Mouse (Mus musculus): ENCODE data around the gene Zfp148. TPM values are rescaled to one million over a fixed set of nuclear protein-coding genes. Genes with fewer than 3 reads are reported as not detected.

Gene Zfp148
- polyA plus RNA-seq, 1 experiment from 2014 or later, result 30.3 TPM

- no peaks in the 10 kb centered on the region for H3K4me1 ChIP-seq (ENCODE audit: insufficient read depth, low read depth, low read length)
- DNase-seq (ENCODE audit: low spot score), result no peak
- TF ChIP-seq EP300 (IDR thresholded peaks at IDR 0.05), result no peak
- no peak for TF ChIP-seq CTCF (IDR thresholded peaks at IDR 0.05)
- H3K27ac ChIP-seq (ENCODE audit: low read length), result no peak overlapping the region
- H3K27me3 ChIP-seq (replicated peaks; ENCODE audit: insufficient read depth, low read length), result no peaks in the 10 kb centered on the region
- no peak overlapping the region for H3K4me2 ChIP-seq (replicated peaks; ENCODE audit: low read depth, low read length)
- WGBS, result 82% methylated on average over 6 of the region's 6 CpGs
- H3K36me3 ChIP-seq (ENCODE audit: insufficient read depth, low read length), result 0 out of 2 replicates have a peak, but pooled peaks cover under 1% of the 10 kb centered on the region
- no peak overlapping the region for H3K9ac ChIP-seq (replicated peaks; ENCODE audit: low read depth)
- no peak for ATAC-seq
- H3K9me3 ChIP-seq (ENCODE audit: low read length), result no peaks in the 10 kb centered on the region
- H3K4me3 ChIP-seq (ENCODE audit: low read depth, low read length), result no peak overlapping the region
Observed at GRCm38 (mm10) chr16:33441065-33441464, 60.4 kb downstream of the Zfp148 start.

GRCm38 (mm10) chr16:33446830-33447229, 66.2 kb downstream of the Zfp148 start:
- DNase-seq (ENCODE audit: low spot score) (peak; percentile 23), ATAC-seq (no peak)
- H3K9ac ChIP-seq (replicated peaks; ENCODE audit: low read depth), result no peak overlapping the region
- no peak overlapping the region for H3K27ac ChIP-seq (ENCODE audit: low read length)
- no peak overlapping the region for H3K4me3 ChIP-seq (ENCODE audit: low read depth, low read length)
- 61% methylated on average over 5 of the region's 5 CpGs for WGBS
- TF ChIP-seq EP300 (IDR thresholded peaks at IDR 0.05) (no peak), CTCF (IDR thresholded peaks at IDR 0.05) (no peak)
- H3K4me2 ChIP-seq (replicated peaks; ENCODE audit: low read depth, low read length), result no peak overlapping the region
- no peaks in the 10 kb centered on the region for H3K27me3 ChIP-seq (replicated peaks; ENCODE audit: insufficient read depth, low read length)
- H3K36me3 ChIP-seq (ENCODE audit: insufficient read depth, low read length), result no peaks in the 10 kb centered on the region
- H3K4me1 ChIP-seq (ENCODE audit: insufficient read depth, low read depth, low read length), result no peaks in the 10 kb centered on the region
- no peaks in the 10 kb centered on the region for H3K9me3 ChIP-seq (ENCODE audit: low read length)

GRCm38 (mm10) chr16:33453826-33454225, 73.2 kb downstream of the Zfp148 start:
- 0 out of 2 replicates have a peak, but pooled peaks cover 7% of the 10 kb centered on the region for H3K36me3 ChIP-seq (ENCODE audit: insufficient read depth, low read length)
- DNase-seq (ENCODE audit: low spot score), result no peak
- H3K27me3 ChIP-seq (replicated peaks; ENCODE audit: insufficient read depth, low read length), result no peaks in the 10 kb centered on the region
- no peaks in the 10 kb centered on the region for H3K9me3 ChIP-seq (ENCODE audit: low read length)
- H3K4me2 ChIP-seq (replicated peaks; ENCODE audit: low read depth, low read length), result no peak overlapping the region
- H3K9ac ChIP-seq (replicated peaks; ENCODE audit: low read depth), result no peak overlapping the region
- no peak for TF ChIP-seq CTCF (IDR thresholded peaks at IDR 0.05)
- TF ChIP-seq EP300 (IDR thresholded peaks at IDR 0.05), result no peak
- ATAC-seq, result no peak
- H3K4me3 ChIP-seq (ENCODE audit: low read depth, low read length), result no peak overlapping the region
- H3K4me1 ChIP-seq (ENCODE audit: insufficient read depth, low read depth, low read length), result no peaks in the 10 kb centered on the region
- H3K27ac ChIP-seq (ENCODE audit: low read length), result no peak overlapping the region
- 85% methylated on average over 2 of the region's 2 CpGs for WGBS

- Histone ChIP-seq H3K4me2 (replicated peaks; ENCODE audit: low read depth, low read length) (no peak overlapping the region), H3K9ac (replicated peaks; ENCODE audit: low read depth) (no peak overlapping the region), H3K4me3 (ENCODE audit: low read depth, low read length) (no peak overlapping the region), H3K27ac (ENCODE audit: low read length) (no peak overlapping the region), H3K27me3 (replicated peaks; ENCODE audit: insufficient read depth, low read length) (no peaks in the 10 kb centered on the region), H3K4me1 (ENCODE audit: insufficient read depth, low read depth, low read length) (no peaks in the 10 kb centered on the region), H3K9me3 (ENCODE audit: low read length) (no peaks in the 10 kb centered on the region), H3K36me3 (ENCODE audit: insufficient read depth, low read length) (0 out of 2 replicates have a peak, but pooled peaks cover 7% of the 10 kb centered on the region)
- ATAC-seq (no peak), DNase-seq (ENCODE audit: low spot score) (no peak)
- TF ChIP-seq EP300 (IDR thresholded peaks at IDR 0.05) (no peak), CTCF (IDR thresholded peaks at IDR 0.05) (no peak)
- 68% methylated on average over 2 of the region's 2 CpGs for WGBS
Observed at GRCm38 (mm10) chr16:33454306-33454705, 73.7 kb downstream of the Zfp148 start.

- Histone ChIP-seq H3K36me3 (ENCODE audit: insufficient read depth, low read length) (peaks cover 12% of the 10 kb centered on the region; the same call in 1 of the 2 replicates), H3K27ac (ENCODE audit: low read length) (no peak overlapping the region), H3K9me3 (ENCODE audit: low read length) (no peaks in the 10 kb centered on the region), H3K4me2 (replicated peaks; ENCODE audit: low read depth, low read length) (no peak overlapping the region), H3K27me3 (replicated peaks; ENCODE audit: insufficient read depth, low read length) (no peaks in the 10 kb centered on the region), H3K4me1 (ENCODE audit: insufficient read depth, low read depth, low read length) (no peaks in the 10 kb centered on the region), H3K9ac (replicated peaks; ENCODE audit: low read depth) (no peak overlapping the region), H3K4me3 (ENCODE audit: low read depth, low read length) (no peak overlapping the region)
- no peak for TF ChIP-seq CTCF (IDR thresholded peaks at IDR 0.05)
- no peak for TF ChIP-seq EP300 (IDR thresholded peaks at IDR 0.05)
- ATAC-seq (no peak), DNase-seq (ENCODE audit: low spot score) (no peak)
- 79% methylated on average over 6 of the region's 6 CpGs for WGBS
Observed at GRCm38 (mm10) chr16:33455263-33455910, 74.8 kb downstream of the Zfp148 start.

GRCm38 (mm10) chr16:33459101-33459500, 78.5 kb downstream of the Zfp148 start:
- DNase-seq (ENCODE audit: low spot score) (no peak), ATAC-seq (no peak)
- H3K27ac ChIP-seq (ENCODE audit: low read length), result no peak overlapping the region
- no peak overlapping the region for H3K4me3 ChIP-seq (ENCODE audit: low read depth, low read length)
- no peak for TF ChIP-seq EP300 (IDR thresholded peaks at IDR 0.05)
- TF ChIP-seq CTCF (IDR thresholded peaks at IDR 0.05), result no peak
- H3K9ac ChIP-seq (replicated peaks; ENCODE audit: low read depth), result no peak overlapping the region
- H3K4me1 ChIP-seq (ENCODE audit: insufficient read depth, low read depth, low read length), result no peaks in the 10 kb centered on the region
- H3K4me2 ChIP-seq (replicated peaks; ENCODE audit: low read depth, low read length), result no peak overlapping the region
- peaks cover 12% of the 10 kb centered on the region; the same call in 1 of the 2 replicates for H3K36me3 ChIP-seq (ENCODE audit: insufficient read depth, low read length)
- H3K27me3 ChIP-seq (replicated peaks; ENCODE audit: insufficient read depth, low read length), result no peaks in the 10 kb centered on the region
- WGBS, result 94% methylated on average over 1 of the region's 1 CpGs
- no peaks in the 10 kb centered on the region for H3K9me3 ChIP-seq (ENCODE audit: low read length)
